Mouse (Mus musculus): ENCODE results near the gene Flii.
A peak's percentile ranks its signal among the peaks of the same experiment; 100 is the strongest.

Flii gene

GRCm38 (mm10) chr11:60726601-60727391, at the start of gene Flii:
Flii (minus strand) TSS chr11:60727263.
- peak; percentile 71 for DNase-seq (ENCODE audit: low spot score)

DNA sequence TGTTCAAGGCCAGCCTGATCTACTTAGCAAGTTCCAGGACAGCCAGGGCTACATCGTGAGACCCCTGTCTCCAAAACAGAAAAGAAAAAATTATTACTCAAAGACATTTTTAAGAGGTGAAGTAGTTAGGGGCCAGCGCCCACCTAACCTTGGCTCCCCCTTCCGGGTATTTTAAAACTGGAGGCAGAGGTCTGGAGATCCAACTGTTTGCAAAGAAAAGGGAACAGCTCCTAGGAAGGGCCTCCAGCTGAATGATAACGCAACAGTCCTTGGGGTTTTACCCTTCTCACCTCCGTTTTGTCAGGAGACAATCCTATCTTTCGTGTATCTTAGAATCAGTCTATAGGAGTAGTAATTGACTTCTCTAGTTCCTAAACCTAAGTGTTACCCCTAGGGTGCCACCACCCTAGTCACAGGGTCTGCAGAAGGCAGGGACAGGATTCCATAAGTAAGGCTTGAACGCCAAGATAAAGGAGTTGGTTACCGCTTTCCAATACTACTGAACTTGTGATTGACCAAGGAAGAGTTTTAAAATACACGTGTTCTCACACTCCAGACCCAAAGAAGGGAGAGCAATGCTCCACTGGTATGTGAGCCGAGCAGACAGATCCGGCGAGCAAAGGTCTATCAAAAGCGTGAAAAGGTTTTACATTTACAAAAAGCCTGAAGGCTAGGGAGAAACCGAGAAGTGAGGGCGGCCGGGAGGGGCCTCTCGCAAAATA, 49.2 kb upstream of the Flii start:
- no peak for DNase-seq (ENCODE audit: low spot score)

- DNase-seq (ENCODE audit: low spot score): no peak
These were observed 48.5 kb upstream of the Flii start for GRCm38 (mm10) chr11:60775578-60775977.

- DNase-seq (ENCODE audit: low spot score): peak; percentile 83
These were observed 47.8 kb upstream of the Flii start for GRCm38 (mm10) chr11:60774841-60775240.

- DNase-seq (ENCODE audit: low spot score): no peak
These were observed 47.2 kb upstream of the Flii start for GRCm38 (mm10) chr11:60774158-60774689.

GRCm38 (mm10) chr11:60772161-60772560, 45.1 kb upstream of the Flii start:
- DNase-seq (ENCODE audit: low spot score): no peak

- no peak for DNase-seq (ENCODE audit: low spot score)
These were observed 43.7 kb upstream of the Flii start for GRCm38 (mm10) chr11:60770776-60771175.

DNA sequence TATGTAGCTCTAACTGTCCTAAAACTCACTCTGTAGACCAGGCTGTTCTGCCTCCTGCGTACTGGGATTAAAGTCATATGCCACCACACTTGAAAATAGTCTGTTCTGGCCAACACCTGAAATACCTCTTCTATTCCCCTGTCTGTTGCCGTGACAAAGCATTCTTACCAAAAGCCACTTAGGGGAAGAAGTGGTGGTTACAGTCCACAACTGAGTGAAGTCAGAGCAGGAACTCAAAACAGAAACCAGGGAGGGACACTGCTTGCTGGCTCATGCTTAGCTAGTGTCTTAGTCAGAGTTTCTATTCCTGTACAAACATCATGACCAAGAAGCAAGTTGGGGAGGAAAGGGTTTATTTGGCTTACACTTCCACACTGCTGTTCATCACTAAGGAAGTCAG, 42.3 kb upstream of the Flii start:
- no peak for DNase-seq (ENCODE audit: low spot score)

DNA sequence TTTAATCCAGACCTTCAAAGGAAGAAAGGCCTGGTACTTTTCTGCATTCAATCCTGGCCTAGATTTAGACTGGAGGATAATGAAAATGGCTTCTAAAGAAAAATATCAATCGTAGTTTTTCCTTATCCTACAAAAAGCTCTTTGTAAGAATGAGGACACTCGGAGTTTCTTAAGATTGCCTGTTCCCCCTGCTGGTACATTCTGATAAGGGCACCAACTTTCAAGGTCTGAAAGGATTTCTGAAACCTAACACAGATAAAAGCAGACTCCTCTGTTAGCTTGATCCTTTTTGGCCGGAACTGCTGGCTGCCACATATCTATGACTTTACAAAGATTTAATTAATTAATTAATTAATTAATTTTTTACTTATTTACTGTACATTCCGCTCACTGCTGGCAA, 39.9 kb upstream of the Flii start:
- DNase-seq (ENCODE audit: low spot score): peak; percentile 37

GRCm38 (mm10) chr11:60761681-60762080, 34.6 kb upstream of the Flii start:
- no peak for DNase-seq (ENCODE audit: low spot score)

DNA sequence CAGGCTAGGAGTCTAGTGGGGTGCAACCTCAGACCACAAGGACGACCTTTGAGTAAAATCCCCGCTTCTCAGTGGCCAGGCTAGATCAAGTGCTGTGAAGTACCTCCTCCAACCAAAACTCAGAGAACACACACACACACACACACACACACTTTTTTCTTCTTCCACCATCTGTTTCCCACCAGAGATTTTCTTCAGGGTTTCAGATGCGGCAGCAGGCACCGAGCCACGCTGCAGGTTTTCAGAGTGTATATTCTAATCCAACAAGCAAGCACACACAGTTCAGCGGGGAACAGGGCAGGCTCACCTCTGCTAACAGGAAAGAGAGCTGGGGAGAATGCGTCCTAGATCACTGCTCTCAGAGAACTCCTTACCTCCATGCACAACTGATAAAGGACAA, 28.5 kb upstream of the Flii start:
- no peak for DNase-seq (ENCODE audit: low spot score)

DNA sequence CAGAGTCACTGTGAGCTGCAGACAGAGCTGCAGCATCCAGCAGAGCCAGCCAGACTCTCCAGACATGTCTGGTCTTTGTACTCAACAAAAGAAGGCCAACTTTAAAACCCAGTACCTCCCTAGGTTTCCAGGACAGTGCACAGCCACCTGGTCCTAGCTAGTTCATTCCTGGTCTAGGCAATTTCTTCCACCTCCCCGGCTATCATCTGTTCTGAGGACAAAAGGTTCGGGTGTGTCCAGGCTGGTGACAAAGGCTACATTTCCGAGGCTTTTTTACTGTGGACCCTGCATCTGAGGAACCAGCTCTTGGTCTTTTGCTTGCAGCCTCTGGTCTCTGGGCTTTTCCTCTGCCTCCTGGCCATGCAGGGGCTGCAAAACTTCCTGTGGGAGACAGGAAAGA, 13.3 kb upstream of the Flii start:
- no peak for DNase-seq (ENCODE audit: low spot score)

- no peak for DNase-seq (ENCODE audit: low spot score)
These were observed 10.4 kb upstream of the Flii start for GRCm38 (mm10) chr11:60737450-60737849.

DNA sequence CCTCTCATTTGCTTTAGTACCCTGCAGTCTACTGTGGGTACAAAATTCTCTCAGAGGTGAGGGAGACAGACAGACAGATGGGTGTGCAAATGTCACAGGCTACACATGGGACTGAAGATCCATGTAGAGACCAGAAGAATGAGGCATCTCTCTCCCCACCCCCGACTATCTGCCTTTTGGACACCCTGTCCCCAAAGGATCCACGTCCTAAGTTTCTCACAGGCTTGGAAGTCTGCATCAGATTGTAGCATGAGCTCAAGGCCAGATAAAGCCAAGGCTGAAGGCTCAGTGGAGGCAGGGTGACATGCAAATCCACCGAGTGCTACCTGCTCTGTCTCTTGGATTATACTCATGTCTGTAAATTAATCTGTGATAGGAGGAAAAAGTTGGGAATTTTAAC, 9.4 kb upstream of the Flii start:
- DNase-seq (ENCODE audit: low spot score): no peak

DNA sequence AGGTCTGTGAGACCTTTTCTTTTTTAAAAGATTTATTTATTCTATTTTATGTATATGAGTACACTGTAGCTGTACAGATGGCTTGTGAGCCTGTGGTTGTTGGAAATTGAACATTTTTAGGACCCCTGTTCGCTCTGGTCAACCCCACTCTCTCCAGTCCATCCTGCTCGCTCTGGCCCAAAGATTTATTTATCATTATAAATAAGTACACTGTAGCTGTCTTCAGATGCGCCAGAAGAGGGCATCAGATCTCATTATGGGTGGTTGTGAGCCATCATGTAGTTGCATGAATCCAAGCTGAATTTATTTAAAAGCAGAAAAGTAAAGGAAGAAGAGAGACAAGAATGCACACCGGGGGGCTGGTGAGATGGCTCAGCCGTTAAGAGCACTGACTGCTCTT, 8.1 kb upstream of the Flii start:
- no peak for DNase-seq (ENCODE audit: low spot score)

DNA sequence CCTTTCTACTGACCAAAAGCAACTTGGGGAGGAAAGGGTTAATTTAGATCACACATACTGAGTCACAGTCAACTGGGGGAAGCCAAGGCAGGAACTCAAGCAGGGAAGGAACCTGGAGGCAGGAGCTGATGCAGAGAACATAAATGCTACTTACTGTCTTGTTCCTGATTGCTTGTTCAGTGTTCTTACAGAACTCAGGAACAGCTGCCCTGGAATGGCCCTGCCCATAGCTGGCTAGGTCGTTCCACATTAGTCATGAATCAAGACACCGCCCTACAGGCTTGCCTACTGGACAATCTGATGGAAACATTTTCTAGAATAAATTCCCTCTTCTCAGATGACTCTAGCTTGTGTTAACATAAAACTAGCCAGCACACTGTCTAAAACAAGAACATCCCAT, 7.1 kb upstream of the Flii start:
- DNase-seq (ENCODE audit: low spot score): no peak

DNA sequence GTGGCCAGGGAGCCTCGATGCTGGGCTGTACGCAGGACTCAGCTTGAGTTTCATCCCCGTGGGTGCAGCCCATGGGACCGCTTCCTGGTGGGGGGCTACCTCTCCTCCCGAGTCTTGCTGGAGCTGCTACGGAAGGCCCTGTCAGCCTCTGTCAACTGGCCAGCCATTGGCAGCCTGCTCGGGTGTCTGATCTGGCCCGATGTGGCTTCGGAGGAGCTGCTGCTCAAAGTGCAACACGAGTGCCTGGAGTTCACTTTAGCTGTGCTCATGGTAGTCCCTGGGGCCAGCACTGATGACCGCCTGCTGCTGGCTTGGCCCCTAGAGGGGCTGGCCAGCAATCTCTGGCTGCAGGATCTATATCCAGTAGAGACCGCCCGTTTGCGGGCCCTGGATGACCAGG, 4.2 kb upstream of the Flii start:
- no peak for DNase-seq (ENCODE audit: low spot score)

DNA sequence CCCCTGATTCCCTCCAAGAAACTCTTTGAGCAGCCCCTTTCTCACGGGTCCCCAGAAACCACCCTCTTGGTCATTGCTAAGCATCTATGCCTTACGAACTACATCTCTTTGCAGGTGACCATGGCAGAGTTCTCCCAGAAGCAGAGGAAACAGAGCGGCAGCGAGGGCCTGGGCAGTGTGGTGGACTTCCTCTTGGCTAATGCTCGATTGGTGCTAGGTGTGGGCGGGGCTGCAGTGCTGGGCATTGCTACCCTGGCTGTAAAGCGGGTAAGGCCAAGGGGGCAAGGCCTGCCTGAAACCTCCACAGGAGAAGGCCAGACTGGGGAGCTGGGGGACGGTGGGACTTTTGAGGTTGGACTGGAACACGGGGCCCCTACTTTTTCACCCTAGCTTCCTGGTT, 3.1 kb upstream of the Flii start:
- DNase-seq (ENCODE audit: low spot score): no peak

GRCm38 (mm10) chr11:60729217-60729641, 2.2 kb upstream of the Flii start:
- no peak for DNase-seq (ENCODE audit: low spot score)

DNA sequence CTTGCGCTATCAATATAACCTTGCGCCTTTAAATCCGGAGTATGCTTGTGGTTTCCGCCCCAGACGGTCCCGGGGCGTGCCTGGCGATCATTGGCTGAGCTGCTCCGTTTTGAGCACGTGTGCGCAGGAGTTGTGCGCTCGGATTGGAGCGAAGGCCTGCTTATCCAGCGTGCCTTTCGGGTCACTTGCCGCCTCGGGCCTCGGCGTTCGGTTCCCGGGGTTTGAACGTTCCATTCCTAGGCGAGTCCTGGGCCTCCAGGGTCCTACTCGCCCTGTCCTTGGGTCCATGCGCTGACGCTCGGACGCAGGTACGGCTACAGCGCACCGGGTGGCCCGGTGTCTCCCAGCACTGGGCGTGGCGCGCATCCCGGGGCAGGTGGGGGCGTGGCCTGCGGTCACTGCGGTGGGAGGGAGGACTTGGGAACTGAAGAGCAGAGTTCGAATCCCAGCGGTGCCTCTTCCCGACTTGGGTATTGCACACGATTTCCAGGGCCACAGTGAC, 1.2 kb upstream of the Flii start, which contains the start of gene Mief2:
Mief2 (plus strand) TSS at position 139 of the 502 bp plus-strand sequence.
- DNase-seq (ENCODE audit: low spot score): peak; percentile 90

DNA sequence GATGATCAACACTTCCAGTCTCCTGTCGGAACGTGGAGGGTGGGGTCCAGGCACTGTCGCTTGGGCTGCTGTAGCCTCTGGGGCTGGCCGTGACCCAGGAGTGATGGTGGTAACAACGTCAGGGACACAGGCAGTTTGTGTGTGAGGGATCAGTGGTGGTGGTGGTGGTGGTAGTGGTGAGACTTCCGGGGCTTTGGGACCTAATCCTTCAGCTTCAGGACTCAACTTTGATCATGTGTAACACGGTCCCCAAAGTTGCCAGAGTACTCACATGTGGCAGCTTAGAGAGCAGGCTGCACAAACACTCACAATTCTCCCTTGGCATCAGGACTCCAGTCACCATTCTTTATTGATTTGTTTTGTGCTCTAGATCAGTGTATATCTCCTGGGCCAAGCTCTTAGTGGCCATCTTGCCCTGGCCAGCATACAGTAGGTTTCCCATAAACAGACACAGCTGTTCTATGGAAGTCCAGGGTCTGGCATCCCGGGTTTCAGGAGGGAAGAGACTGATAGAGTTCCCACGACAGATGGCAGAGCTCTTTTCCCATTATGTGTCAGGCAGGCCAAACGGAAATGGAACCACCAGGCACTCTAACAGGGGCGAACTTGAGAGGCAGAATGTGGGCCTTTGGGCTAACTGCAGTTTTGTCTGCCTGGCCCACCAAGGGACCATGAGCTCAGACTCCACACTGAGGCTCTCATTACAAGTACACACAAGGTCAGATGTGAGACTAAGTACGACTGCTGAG, 503 bp upstream of the Flii start:
- DNase-seq (ENCODE audit: low spot score): no peak

DNA sequence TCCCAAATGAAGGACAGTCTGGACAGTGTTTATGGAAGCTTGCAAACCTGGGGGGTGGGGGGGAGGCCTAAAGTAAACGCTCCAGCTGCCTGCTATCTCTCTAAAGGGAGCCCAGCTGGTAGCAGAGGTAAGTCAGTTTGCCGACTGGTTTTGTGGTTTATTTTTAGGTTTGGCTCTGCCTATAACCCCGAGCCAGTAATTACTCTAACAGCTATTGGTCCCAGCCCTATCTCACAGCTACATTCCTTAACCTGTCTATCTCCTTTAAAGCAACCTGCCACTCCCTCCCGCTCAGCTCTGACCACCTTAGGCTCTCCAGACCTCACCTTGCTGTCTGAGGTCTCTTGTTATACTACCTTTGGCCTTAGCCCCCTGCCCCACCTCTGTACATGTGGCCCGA, 7.8 kb downstream of the Flii start:
- no peak for DNase-seq (ENCODE audit: low spot score)
